ENCODE assay signal across 16 mouse cellular contexts in the genomic region with DNA sequence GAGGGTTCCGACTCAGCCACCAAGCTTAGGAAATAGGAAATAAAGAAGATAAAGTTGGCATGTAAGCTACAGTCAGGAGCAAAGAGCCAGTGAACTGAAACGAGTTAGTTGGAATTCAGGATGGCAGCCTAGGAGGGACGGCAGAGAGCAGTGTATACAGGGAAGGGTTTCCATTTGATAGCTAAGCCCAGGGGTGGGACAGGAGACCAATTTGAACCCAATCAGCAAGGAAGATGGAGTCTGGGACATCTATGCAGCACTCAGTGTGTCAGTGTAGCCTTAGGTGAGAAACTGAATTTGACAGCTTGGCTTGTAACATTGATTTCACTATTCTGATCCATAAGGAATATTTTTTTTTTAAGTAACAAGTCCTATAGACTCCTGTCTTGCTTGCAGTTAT. TPM values are rescaled to one million over a fixed set of nuclear protein-coding genes. Genes with fewer than 3 reads are reported as not detected.
DNase-seq lines count a peak whose midpoint lies in the region; ATAC-seq and TF ChIP-seq lines count a peak whose summit lies in the region.
"Had no signal": no experiment of that assay in that cellular context is flagged by ENCODE, and none has a peak within 500 bp of the region (broad histone marks: within the 10 kb centered on the region; RNA-seq: fewer than 3 reads in every experiment).

No protein-coding gene starts in this region.

- peak; percentile 24; the same call in 1 of the 2 replicates for ATAC-seq in kidney, embryonic 16.5 days (ENCODE audit: low FRiP score, low TSS enrichment)
- no peak for ATAC-seq in kidney, embryonic 15.5 days (replicated peaks; ENCODE audit: low FRiP score)

- H3K4me2 ChIP-seq in kidney, embryonic 16.5 days (replicated peaks; ENCODE audit: low read depth, low read length), result no peak overlapping the region
- H3K4me2 ChIP-seq in kidney, embryonic 15.5 days, result no peak overlapping the region
- H3K4me2 ChIP-seq: embryonic facial prominence, embryonic 12.5 days; forebrain, embryonic 12.5 days; heart, embryonic 12.5 days; hindbrain, embryonic 14.5 days had no signal

- no peaks in the 10 kb centered on the region for H3K36me3 ChIP-seq in kidney, embryonic 16.5 days (ENCODE audit: insufficient read depth, low read length)
- no peaks in the 10 kb centered on the region for H3K36me3 ChIP-seq in kidney, embryonic 15.5 days
- no peaks in the 10 kb centered on the region for H3K36me3 ChIP-seq in thymus, adult 2 months (ENCODE audit: control insufficient read depth, insufficient read depth, low read length)
- H3K36me3 ChIP-seq: embryonic facial prominence, embryonic 12.5 days; forebrain, embryonic 12.5 days; heart, embryonic 12.5 days; hindbrain, embryonic 10.5 days had no signal

- 66% methylated on average over 3 of the region's 3 CpGs for WGBS in kidney, embryonic 16.5 days
- WGBS in kidney, embryonic 15.5 days, result 69% methylated on average over 3 of the region's 3 CpGs
- WGBS in thymus, adult 2 months, result 95% methylated on average over 3 of the region's 3 CpGs

- H3K27ac ChIP-seq in gastrocnemius, adult 2 months, result peak overlapping the region; percentile 59; the same call in 1 of the 2 replicates
- no peak overlapping the region for H3K27ac ChIP-seq in kidney, embryonic 16.5 days (ENCODE audit: low read length)
- no peak overlapping the region for H3K27ac ChIP-seq in kidney, embryonic 15.5 days
- no peak overlapping the region for H3K27ac ChIP-seq in thymus, adult 2 months (ENCODE audit: control insufficient read depth, insufficient read depth, low read length)
- H3K27ac ChIP-seq: embryonic facial prominence, embryonic 12.5 days; forebrain, embryonic 12.5 days; hindbrain, embryonic 10.5 days; hindbrain, embryonic 14.5 days had no signal

- no peak for TF ChIP-seq POLR2A in thymus, adult 2 months (IDR thresholded peaks at IDR 0.05; ENCODE audit: control insufficient read depth, extremely low read depth, insufficient read depth, low read length, poor library complexity)

- no peak overlapping the region for H3K9ac ChIP-seq in kidney, embryonic 16.5 days (replicated peaks; ENCODE audit: low read length)
- H3K9ac ChIP-seq in kidney, embryonic 15.5 days, result no peak overlapping the region
- H3K9ac ChIP-seq: embryonic facial prominence, embryonic 12.5 days; forebrain, embryonic 12.5 days; heart, embryonic 12.5 days; hindbrain, embryonic 14.5 days had no signal

- DNase-seq in gastrocnemius, adult 2 months, result no peak
- no peak for DNase-seq in gastrocnemius, postnatal 14 days
- DNase-seq in MEL-GATA-1-ER (ENCODE audit: extremely low read depth, low read depth), result peak; percentile 55
- DNase-seq in cerebellum, postnatal 4 days (ENCODE audit: low spot score in 2 of 2), result no peak
- DNase-seq in thymus, adult 2 months, result no peak
- DNase-seq: adrenal gland, postnatal 10 days; cerebellum, adult 11 months; cerebellum, adult 8-10 months; cerebellum, postnatal 14 days had no signal

- no peaks in the 10 kb centered on the region for H3K9me3 ChIP-seq in kidney, embryonic 16.5 days (ENCODE audit: low read length)
- H3K9me3 ChIP-seq in kidney, embryonic 15.5 days (replicated peaks), result no peaks in the 10 kb centered on the region
- H3K9me3 ChIP-seq: embryonic facial prominence, embryonic 12.5 days; forebrain, embryonic 12.5 days; heart, embryonic 12.5 days; hindbrain, embryonic 10.5 days had no signal

- no peak for TF ChIP-seq CTCF in gastrocnemius, adult 2 months (IDR thresholded peaks at IDR 0.05)
- no peak for TF ChIP-seq CTCF in thymus, adult 2 months (IDR thresholded peaks at IDR 0.05; ENCODE audit: borderline replicate concordance, control insufficient read depth, extremely low read depth, insufficient read depth, low read length, poor library complexity)

- intact Hi-C loops in gastrocnemius, adult 2 months (cut with DNase I), result loop anchor here (5.0 kb wide), 3 partner anchors 42 to 357 kb away; no protein-coding TSS in a partner anchor
- intact Hi-C loops in gastrocnemius, postnatal 14 days (cut with DNase I; ENCODE audit: low total_unique reads), result loop anchor here (5.0 kb wide), 1 partner anchor 47 kb away; no protein-coding TSS in a partner anchor

- no peak overlapping the region for H3K4me3 ChIP-seq in gastrocnemius, adult 2 months
- no peak overlapping the region for H3K4me3 ChIP-seq in kidney, embryonic 16.5 days (ENCODE audit: low read length)
- no peak overlapping the region for H3K4me3 ChIP-seq in kidney, embryonic 15.5 days (replicated peaks)
- H3K4me3 ChIP-seq in thymus, adult 2 months (ENCODE audit: control insufficient read depth, insufficient read depth, low read length), result no peak overlapping the region
- H3K4me3 ChIP-seq: embryonic facial prominence, embryonic 12.5 days; forebrain, embryonic 12.5 days; heart, embryonic 12.5 days; hindbrain, embryonic 10.5 days had no signal

- H3K4me1 ChIP-seq in kidney, embryonic 16.5 days (ENCODE audit: insufficient read depth, low read length), result peaks cover 13% of the 10 kb centered on the region
- peaks cover 21% of the 10 kb centered on the region for H3K4me1 ChIP-seq in kidney, embryonic 15.5 days
- H3K4me1 ChIP-seq in thymus, adult 2 months (replicated peaks; ENCODE audit: control insufficient read depth, insufficient read depth, low read length), result 0 out of 2 replicates have a peak, but pooled peaks cover 2% of the 10 kb centered on the region

- H3K27me3 ChIP-seq in kidney, embryonic 16.5 days (ENCODE audit: insufficient read depth, low read length), result no peaks in the 10 kb centered on the region
- 0 out of 2 replicates have a peak, but pooled peaks cover 2% of the 10 kb centered on the region for H3K27me3 ChIP-seq in kidney, embryonic 15.5 days
- no peaks in the 10 kb centered on the region for H3K27me3 ChIP-seq in thymus, adult 2 months (ENCODE audit: control insufficient read depth, insufficient read depth, low read length)
- H3K27me3 ChIP-seq: embryonic facial prominence, embryonic 12.5 days; forebrain, embryonic 12.5 days; heart, embryonic 12.5 days had no signal

RNA-seq across cellular contexts. Expression of gene Hmcn1, which starts 42.5 kb away (rescaled TPM):
- total RNA-seq in gastrocnemius, adult 2 months (2021), result 1 to 10 TPM; 5.0 to 5.8 TPM
- 10 to 100 TPM in 1 of 2 experiments, 1 to 10 TPM in 1; 9.3 to 10.9 TPM for total RNA-seq in gastrocnemius, postnatal 14 days (2021)
- 21.9 and 23.6 TPM in 2 replicates for polyA plus RNA-seq in kidney, embryonic 16.5 days (2015; fragmentation: Nextera tagmentation; extraction: Ambion mirVana)
- 18.0 and 22.5 TPM in 2 replicates for polyA plus RNA-seq in kidney, embryonic 15.5 days (2015; fragmentation: Nextera tagmentation; extraction: Ambion mirVana)
- 0.34 and 0.92 TPM in 2 replicates for polyA plus RNA-seq in thymus, adult 2 months (2012; rRNA removed)
